Mouse (Mus musculus) thymus, postnatal 4 days (tissue): ENCODE data around the gene Gpbp1l1.

Experiments used
- DNase-seq: peaks from one replicate; pipeline ENCODE4 v3.0.0; 2021

The Gpbp1l1 gene

DNA sequence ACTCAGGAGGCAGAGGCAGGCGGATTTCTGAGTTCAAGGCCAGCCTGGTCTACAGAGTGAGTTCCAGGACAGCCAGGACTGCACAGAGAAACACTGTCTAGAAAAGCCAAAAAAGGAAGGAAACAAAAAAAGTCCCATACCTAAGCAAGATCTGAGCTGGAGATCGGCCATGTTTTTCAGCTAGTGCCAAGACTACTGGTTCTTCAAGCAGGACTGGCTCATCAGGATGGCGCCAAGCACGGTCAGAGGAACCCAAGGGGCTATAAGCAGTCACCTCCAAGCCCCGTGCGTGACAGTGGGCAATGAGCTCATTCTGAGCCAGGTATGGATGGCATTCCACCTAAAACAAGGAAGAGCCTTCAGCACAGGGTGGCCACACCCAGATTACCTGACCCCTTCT lies 81.4 kb downstream of the Gpbp1l1 start:
- no peak for DNase-seq

DNA sequence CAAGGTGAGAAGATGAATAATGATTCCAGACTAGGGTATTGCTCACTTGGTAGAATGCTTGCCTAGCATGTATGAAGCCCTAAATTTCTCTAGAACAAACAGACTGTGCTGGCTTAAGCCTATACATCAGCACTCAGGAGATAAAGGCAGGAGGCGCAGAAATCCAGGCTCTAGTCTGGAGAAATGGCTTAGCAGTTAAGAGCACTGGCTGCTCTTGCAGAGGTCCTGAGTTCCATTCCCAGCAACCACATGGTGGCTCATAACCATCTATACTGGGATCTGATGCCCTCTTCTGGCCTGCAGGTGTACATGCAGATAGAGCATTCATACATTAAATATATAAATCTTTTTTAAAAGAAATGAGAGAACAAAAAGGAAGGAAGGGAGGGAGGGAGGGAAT lies 84.6 kb downstream of the Gpbp1l1 start:
- DNase-seq, result no peak
